Mouse (Mus musculus) liver, embryonic 15.5 days (tissue): ENCODE data around the gene Il11. TPM values are rescaled to one million over a fixed set of nuclear protein-coding genes. Genes with fewer than 3 reads are reported as not detected.
A peak's percentile ranks its signal among the peaks of the same experiment; 100 is the strongest.

Source experiments
- ATAC-seq: fragments of 200-750 bp; cut with Nextera tagmentation; 2 replicates; pipeline ENCODE4 v1.8.0; 2017; ENCODE audit warnings: moderate number of reproducible peaks, mild to moderate bottlenecking, moderate library complexity; ENCODE audit not compliant: insufficient read depth
- H3K27ac ChIP-seq: fragments of 300-500 bp; sonication (generic); replicated peaks from 2 replicates; pipeline ENCODE4 v1.5.1; 2015; ENCODE audit warnings: mild to moderate bottlenecking, inconsistent platforms
- H3K27me3 ChIP-seq: fragments of 300-500 bp; sonication (generic); 2 replicates; pipeline ENCODE4 v1.6.1; 2015; ENCODE audit warnings: mild to moderate bottlenecking, inconsistent platforms
- H3K36me3 ChIP-seq: fragments of 300-500 bp; sonication (generic); replicated peaks from 2 replicates; pipeline ENCODE4 v1.6.1; 2015; ENCODE audit warnings: moderate library complexity, mild to moderate bottlenecking, inconsistent platforms
- H3K4me1 ChIP-seq: fragments of 300-500 bp; sonication (generic); replicated peaks from 2 replicates; pipeline ENCODE4 v1.6.1; 2015; ENCODE audit warnings: inconsistent platforms
- H3K4me2 ChIP-seq: fragments of 300-500 bp; sonication (generic); 2 replicates; pipeline ENCODE4 v1.6.1; 2015; ENCODE audit warnings: moderate library complexity, mild to moderate bottlenecking, inconsistent platforms
- H3K4me3 ChIP-seq: fragments of 300-500 bp; sonication (generic); replicated peaks from 2 replicates; pipeline ENCODE4 v1.5.1; 2015; ENCODE audit warnings: mild to moderate bottlenecking, inconsistent platforms
- H3K9ac ChIP-seq: fragments of 300-500 bp; sonication (generic); 2 replicates; pipeline ENCODE4 v1.6.1; 2015; ENCODE audit warnings: moderate library complexity, mild to moderate bottlenecking, inconsistent platforms
- H3K9me3 ChIP-seq: fragments of 300-500 bp; sonication (generic); replicated peaks from 2 replicates; pipeline ENCODE4 v1.6.1; 2016; ENCODE audit warnings: inconsistent platforms
- WGBS: fragments of 180-500 bp; shearing (Covaris S2); methylation state at CpG from one replicate; pipeline ENCODE4 v1.1.7; 2015; ENCODE audit warnings: mixed read lengths; ENCODE audit not compliant: insufficient replicate concordance; 5-methylcytosine and 5-hydroxymethylcytosine counted together
- polyA plus RNA-seq: library from polyadenylated mRNA; unstranded; fragments of >200 nt; fragmentation: Nextera tagmentation; extraction: Ambion mirVana; gene quantifications from 2 replicates; pipeline ENCODE4 v1.2.1, GENCODE M21; 2015

The Il11 gene
- polyA plus RNA-seq, 1 experiment from 2014 or later, result 0.06 TPM

DNA sequence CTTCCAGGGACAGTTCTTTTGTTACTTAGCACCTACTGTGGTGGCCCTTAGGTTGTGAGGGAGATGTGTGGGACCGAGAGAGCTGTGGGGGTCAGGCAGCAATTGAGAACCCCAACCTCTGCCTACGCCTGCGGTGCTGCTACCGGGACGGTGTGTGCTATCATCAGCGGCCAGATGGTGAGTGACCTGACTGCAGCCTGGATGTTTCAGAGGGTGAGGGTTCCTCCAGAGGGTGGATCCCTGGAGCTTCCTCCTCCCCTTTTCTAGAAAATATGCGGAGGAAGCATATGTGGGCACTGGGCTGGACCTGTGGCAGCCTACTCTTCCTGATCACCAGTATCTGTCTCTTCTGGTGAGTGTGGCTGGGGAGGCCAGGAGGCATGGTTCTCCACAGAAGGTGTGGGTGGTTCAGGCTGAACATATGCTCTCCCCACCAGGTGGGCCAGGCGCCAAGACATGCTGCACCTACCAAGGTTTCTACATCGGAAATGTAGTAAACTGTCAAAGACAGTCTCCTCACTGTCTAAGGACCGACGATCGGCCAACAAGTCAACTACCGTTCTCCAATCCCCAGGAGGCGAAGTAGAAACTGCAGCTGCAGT, 1.1 kb upstream of the Il11 start:
- Histone ChIP-seq H3K27ac (no peak overlapping the region), H3K4me3 (no peak overlapping the region), H3K9me3 (no peaks in the 10 kb centered on the region), H3K9ac (no peak overlapping the region), H3K27me3 (peaks cover 43% of the 10 kb centered on the region), H3K4me2 (peak overlapping the region; percentile 5; the same call in 1 of the 2 replicates), H3K36me3 (peaks cover 9% of the 10 kb centered on the region; the same call in 1 of the 2 replicates), H3K4me1 (peaks cover 37% of the 10 kb centered on the region)
- ATAC-seq, result peak; percentile 50
- 44% methylated on average over 14 of the region's 14 CpGs for WGBS

DNA sequence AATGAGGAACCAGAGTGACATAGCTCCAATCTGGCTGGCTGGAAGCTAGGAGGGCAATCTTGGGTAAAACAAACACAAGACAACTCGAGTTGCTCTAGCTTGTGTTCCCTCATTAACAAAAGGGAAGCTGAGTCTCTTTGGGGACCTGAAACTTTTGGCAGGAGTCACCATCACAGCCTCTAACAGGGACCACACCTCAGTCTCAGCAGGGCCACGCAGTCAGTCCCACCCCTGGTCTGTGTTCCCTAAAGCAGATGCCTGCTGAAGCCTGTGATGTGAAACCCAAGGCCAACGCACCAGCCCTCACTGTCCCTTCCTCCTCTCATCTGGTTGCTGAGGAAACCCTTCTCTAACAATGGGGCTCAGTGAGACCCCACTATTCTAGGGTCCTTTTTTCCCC, 529 bp downstream of the Il11 start:
- Histone ChIP-seq H3K9ac (no peak overlapping the region), H3K4me2 (no peak overlapping the region), H3K4me3 (no peak overlapping the region), H3K36me3 (peaks cover 5% of the 10 kb centered on the region; the same call in 1 of the 2 replicates), H3K27me3 (peaks cover 60% of the 10 kb centered on the region), H3K9me3 (no peaks in the 10 kb centered on the region), H3K27ac (no peak overlapping the region), H3K4me1 (peaks cover 25% of the 10 kb centered on the region)
- ATAC-seq, result no peak
- WGBS, result 30% methylated on average over 3 of the region's 3 CpGs

GRCm38 (mm10) chr7:4779921-4780320, 2.7 kb downstream of the Il11 start:
- peaks cover 82% of the 10 kb centered on the region for H3K27me3 ChIP-seq
- WGBS, result 7% methylated on average over 5 of the region's 5 CpGs
- H3K4me1 ChIP-seq, result peaks cover 27% of the 10 kb centered on the region

GRCm38 (mm10) chr7:4777851-4778637, 4.6 kb downstream of the Il11 start:
- H3K4me3 ChIP-seq, result no peak overlapping the region
- no peaks in the 10 kb centered on the region for H3K9me3 ChIP-seq
- peaks cover 11% of the 10 kb centered on the region for H3K4me1 ChIP-seq
- no peak overlapping the region for H3K27ac ChIP-seq
- H3K9ac ChIP-seq, result no peak overlapping the region
- peaks cover 99% of the 10 kb centered on the region for H3K27me3 ChIP-seq
- WGBS, result 14% methylated on average over 20 of the region's 20 CpGs
- no peak for ATAC-seq
- no peak overlapping the region for H3K4me2 ChIP-seq
- H3K36me3 ChIP-seq, result no peaks in the 10 kb centered on the region

More at GRCm38 (mm10) chr7:4779921-4780320, 2.7 kb downstream of the Il11 start:
- no peak overlapping the region for H3K9ac ChIP-seq
- ATAC-seq, result no peak
- no peak overlapping the region for H3K4me2 ChIP-seq
- peaks cover 4% of the 10 kb centered on the region; the same call in 1 of the 2 replicates for H3K36me3 ChIP-seq
- H3K27ac ChIP-seq, result no peak overlapping the region
- H3K9me3 ChIP-seq, result no peaks in the 10 kb centered on the region
- H3K4me3 ChIP-seq, result no peak overlapping the region

- H3K4me3 ChIP-seq, result peak overlapping the region; percentile 39
- peaks cover 95% of the 10 kb centered on the region for H3K27me3 ChIP-seq
- H3K9me3 ChIP-seq, result no peaks in the 10 kb centered on the region
- ATAC-seq, result peak; percentile 50
- H3K4me1 ChIP-seq, result peaks cover 8% of the 10 kb centered on the region
- H3K27ac ChIP-seq, result no peak overlapping the region
- WGBS, result 3% methylated on average over 42 of the region's 56 CpGs
- H3K4me2 ChIP-seq, result peak overlapping the region; percentile 55
- no peak overlapping the region; the same call in 1 of the 2 replicates for H3K9ac ChIP-seq
- no peaks in the 10 kb centered on the region for H3K36me3 ChIP-seq
Measured at GRCm38 (mm10) chr7:4776861-4777830, 5.5 kb downstream of the Il11 start.

- no peak overlapping the region for H3K9ac ChIP-seq
- ATAC-seq, result no peak
- peaks cover 8% of the 10 kb centered on the region for H3K4me1 ChIP-seq
- no peak overlapping the region for H3K27ac ChIP-seq
- no peak overlapping the region for H3K4me2 ChIP-seq
- H3K36me3 ChIP-seq, result no peaks in the 10 kb centered on the region
- H3K9me3 ChIP-seq, result no peaks in the 10 kb centered on the region
- peaks cover 85% of the 10 kb centered on the region for H3K27me3 ChIP-seq
- 42% methylated on average over 10 of the region's 10 CpGs for WGBS
- H3K4me3 ChIP-seq, result no peak overlapping the region
Measured at GRCm38 (mm10) chr7:4776131-4776530, 6.5 kb downstream of the Il11 start.

DNA sequence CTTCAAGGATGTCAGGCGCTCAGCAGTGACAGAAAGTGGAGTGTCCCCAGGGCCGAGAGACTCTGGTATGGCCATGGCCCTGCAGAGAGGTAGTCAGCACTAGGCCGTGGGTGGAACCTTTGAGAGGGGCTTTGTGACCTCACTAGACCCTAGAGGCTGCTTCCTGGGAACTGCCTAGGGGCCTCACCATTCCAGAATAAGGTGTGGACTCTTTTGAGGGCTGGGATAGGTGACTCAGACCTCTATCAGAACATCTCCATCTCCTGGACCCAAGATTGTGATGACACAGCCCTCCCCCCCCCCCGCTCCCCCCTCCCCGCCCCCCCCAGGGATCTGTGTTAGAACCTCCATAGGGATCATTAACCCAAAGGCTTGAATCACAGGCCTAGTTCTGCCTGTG, 11.5 kb downstream of the Il11 start, which contains the start of gene Fam71e2:
Fam71e2 (minus strand) TSS at position 101 of the 400 bp plus-strand sequence.
- 53% methylated on average over 5 of the region's 5 CpGs for WGBS
- H3K9ac ChIP-seq, result no peak within 1 kb of the TSS
- H3K4me3 ChIP-seq, result no peak within 1 kb of the TSS
- peaks cover 50% of the 10 kb centered on the region for H3K27me3 ChIP-seq
- H3K4me1 ChIP-seq, result no peaks in the 10 kb centered on the region
- no peak within 1 kb of the TSS for H3K4me2 ChIP-seq
- no peaks in the 10 kb centered on the region for H3K9me3 ChIP-seq
- H3K36me3 ChIP-seq, result no peaks in the 10 kb centered on the region
- H3K27ac ChIP-seq, result no peak within 1 kb of the TSS
- no peak for ATAC-seq

GRCm38 (mm10) chr7:4764946-4765710, 17.5 kb downstream of the Il11 start:
- H3K4me3 ChIP-seq, result no peak overlapping the region
- no peak overlapping the region for H3K27ac ChIP-seq
- ATAC-seq, result no peak
- H3K4me2 ChIP-seq, result 0 out of 2 replicates have a peak overlapping the region, but pooled peaks have one; percentile 8
- peaks cover 38% of the 10 kb centered on the region for H3K27me3 ChIP-seq
- H3K9me3 ChIP-seq, result no peaks in the 10 kb centered on the region
- H3K4me1 ChIP-seq, result no peaks in the 10 kb centered on the region
- H3K36me3 ChIP-seq, result no peaks in the 10 kb centered on the region
- WGBS, result 21% methylated on average over 4 of the region's 4 CpGs
- H3K9ac ChIP-seq, result no peak overlapping the region

DNA sequence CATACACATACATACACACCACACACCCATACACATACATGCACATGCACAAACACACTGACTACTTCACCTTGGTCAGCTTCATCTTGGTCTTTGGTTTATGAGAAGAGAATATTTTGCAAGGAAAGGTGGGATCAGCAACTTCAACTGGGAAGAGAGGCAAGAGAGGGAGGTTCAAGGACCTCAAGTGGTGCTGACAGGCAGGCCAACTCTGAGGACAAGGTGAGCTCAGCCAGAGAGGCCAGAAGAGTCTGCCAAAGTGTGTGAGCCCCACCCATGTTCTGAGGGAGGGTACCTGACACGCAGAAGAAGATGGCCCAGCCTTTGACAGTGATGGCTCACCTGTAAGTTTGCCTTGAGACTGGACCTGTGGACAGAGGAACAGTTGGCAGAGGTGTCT, 23.0 kb downstream of the Il11 start:
- H3K27me3 ChIP-seq, result peaks cover 25% of the 10 kb centered on the region; the same call in 1 of the 2 replicates
- no peaks in the 10 kb centered on the region for H3K36me3 ChIP-seq
- 41% methylated on average over 1 of the region's 1 CpGs for WGBS
- no peak overlapping the region for H3K9ac ChIP-seq
- no peaks in the 10 kb centered on the region for H3K4me1 ChIP-seq
- no peak overlapping the region for H3K4me2 ChIP-seq
- no peak overlapping the region for H3K4me3 ChIP-seq
- ATAC-seq, result no peak
- H3K9me3 ChIP-seq, result no peaks in the 10 kb centered on the region
- no peak overlapping the region for H3K27ac ChIP-seq
